Comparison of ENCODE assay signal across 8 mouse cellular contexts in the genomic region with DNA sequence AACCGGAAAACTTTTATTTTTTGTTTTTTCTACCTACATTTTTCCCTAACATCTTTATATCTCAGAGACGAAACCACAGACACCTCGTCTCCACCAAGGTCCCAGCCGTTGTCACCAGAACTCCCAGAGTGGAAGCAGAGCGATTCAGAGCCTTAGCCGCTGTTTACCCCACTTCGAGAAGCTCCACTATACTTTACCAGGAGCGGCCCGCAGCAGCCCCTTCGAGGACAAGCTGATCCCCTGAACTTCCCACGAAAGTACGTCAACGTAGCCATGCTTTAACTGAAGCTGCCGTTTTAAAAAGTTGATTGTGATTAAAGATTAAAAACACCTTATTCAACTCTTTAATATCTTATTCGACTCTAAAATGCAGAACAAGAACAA. TPM values are rescaled to one million over a fixed set of nuclear protein-coding genes. Genes with fewer than 3 reads are reported as not detected.
A peak's percentile ranks its signal among the peaks of the same experiment; 100 is the strongest.
DNase-seq lines count a peak whose midpoint lies in the region; ATAC-seq lines count a peak whose summit lies in the region.

No protein-coding gene starts in this region.

- peak overlapping the region; percentile 27 for H3K4me2 ChIP-seq in neural tube, embryonic 11.5 days (ENCODE audit: low read depth)
- H3K4me2 ChIP-seq in embryonic facial prominence, embryonic 11.5 days (ENCODE audit: low read depth, low read length) = no peak overlapping the region; the same call in 1 of the 2 replicates
- peak overlapping the region; percentile 45 for H3K4me2 ChIP-seq in intestine, embryonic 14.5 days (ENCODE audit: low read length)
- peak overlapping the region; percentile 51 for H3K4me2 ChIP-seq in midbrain, embryonic 15.5 days

- ATAC-seq in neural tube, embryonic 11.5 days (ENCODE audit: insufficient read depth, low FRiP score, low TSS enrichment) = peak; percentile 86
- peak; percentile 79 for ATAC-seq in embryonic facial prominence, embryonic 11.5 days (replicated peaks; ENCODE audit: insufficient number of reproducible peaks, low FRiP score, low TSS enrichment, low read depth)
- peak; percentile 88; the same call in 1 of the 2 replicates for ATAC-seq in intestine, embryonic 14.5 days (replicated peaks; ENCODE audit: low FRiP score, low TSS enrichment, low read depth)
- peak; percentile 91 for ATAC-seq in midbrain, embryonic 15.5 days (replicated peaks)

- no peaks in the 10 kb centered on the region for H3K27me3 ChIP-seq in neural tube, embryonic 11.5 days (ENCODE audit: control insufficient read depth, insufficient read depth, low read length)
- H3K27me3 ChIP-seq in embryonic facial prominence, embryonic 11.5 days (ENCODE audit: control insufficient read depth, insufficient read depth, low read length) = no peaks in the 10 kb centered on the region; the same call in 1 of the 2 replicates
- 0 out of 2 replicates have a peak, but pooled peaks cover 7% of the 10 kb centered on the region for H3K27me3 ChIP-seq in intestine, embryonic 14.5 days (replicated peaks; ENCODE audit: control insufficient read depth, insufficient read depth, low read length)
- peaks cover 3% of the 10 kb centered on the region; the same call in 1 of the 2 replicates for H3K27me3 ChIP-seq in midbrain, embryonic 15.5 days (replicated peaks)

- no peaks in the 10 kb centered on the region for H3K9me3 ChIP-seq in neural tube, embryonic 11.5 days (ENCODE audit: control insufficient read depth, low read length)
- H3K9me3 ChIP-seq in embryonic facial prominence, embryonic 11.5 days (replicated peaks; ENCODE audit: control insufficient read depth, low read length) = no peaks in the 10 kb centered on the region
- H3K9me3 ChIP-seq in intestine, embryonic 14.5 days (ENCODE audit: control insufficient read depth, low read length) = no peaks in the 10 kb centered on the region
- no peaks in the 10 kb centered on the region for H3K9me3 ChIP-seq in midbrain, embryonic 15.5 days

- no peaks in the 10 kb centered on the region for H3K36me3 ChIP-seq in neural tube, embryonic 11.5 days (ENCODE audit: control insufficient read depth, insufficient read depth, low read length)
- no peaks in the 10 kb centered on the region for H3K36me3 ChIP-seq in embryonic facial prominence, embryonic 11.5 days (replicated peaks; ENCODE audit: control insufficient read depth, insufficient read depth, low read depth, low read length)
- no peaks in the 10 kb centered on the region for H3K36me3 ChIP-seq in intestine, embryonic 14.5 days (ENCODE audit: control insufficient read depth, insufficient read depth, low read length)
- H3K36me3 ChIP-seq in midbrain, embryonic 15.5 days (replicated peaks) = no peaks in the 10 kb centered on the region

- H3K9ac ChIP-seq in neural tube, embryonic 11.5 days (ENCODE audit: low read length) = no peak overlapping the region
- H3K9ac ChIP-seq in embryonic facial prominence, embryonic 11.5 days (replicated peaks; ENCODE audit: low read length) = no peak overlapping the region
- 0 out of 2 replicates have a peak overlapping the region, but pooled peaks have one; percentile 41 for H3K9ac ChIP-seq in intestine, embryonic 14.5 days (ENCODE audit: low read length)
- no peak overlapping the region for H3K9ac ChIP-seq in midbrain, embryonic 15.5 days

- no peaks in the 10 kb centered on the region for H3K4me1 ChIP-seq in neural tube, embryonic 11.5 days (ENCODE audit: control insufficient read depth, insufficient read depth, low read length)
- H3K4me1 ChIP-seq in embryonic facial prominence, embryonic 11.5 days (ENCODE audit: control insufficient read depth, insufficient read depth, low read length) = no peaks in the 10 kb centered on the region
- H3K4me1 ChIP-seq in intestine, embryonic 14.5 days (replicated peaks; ENCODE audit: control insufficient read depth, insufficient read depth, low read length) = no peaks in the 10 kb centered on the region
- H3K4me1 ChIP-seq in midbrain, embryonic 15.5 days = no peaks in the 10 kb centered on the region

- peak overlapping the region; percentile 29 for H3K4me3 ChIP-seq in neural tube, embryonic 11.5 days (ENCODE audit: low read depth, low read length)
- H3K4me3 ChIP-seq in embryonic facial prominence, embryonic 11.5 days (ENCODE audit: low read depth, low read length) = peak overlapping the region; percentile 34
- H3K4me3 ChIP-seq in intestine, embryonic 14.5 days (ENCODE audit: low read depth, low read length) = peak overlapping the region; percentile 47
- H3K4me3 ChIP-seq in midbrain, embryonic 15.5 days = peak overlapping the region; percentile 45

- 28% methylated on average over 15 of the region's 15 CpGs for WGBS in neural tube, embryonic 11.5 days
- WGBS in embryonic facial prominence, embryonic 11.5 days = 29% methylated on average over 15 of the region's 15 CpGs
- 26% methylated on average over 15 of the region's 15 CpGs for WGBS in intestine, embryonic 14.5 days
- 32% methylated on average over 15 of the region's 15 CpGs for WGBS in midbrain, embryonic 15.5 days

- H3K27ac ChIP-seq in neural tube, embryonic 11.5 days (ENCODE audit: low read depth, low read length) = no peak overlapping the region
- no peak overlapping the region for H3K27ac ChIP-seq in embryonic facial prominence, embryonic 11.5 days (replicated peaks; ENCODE audit: low read depth, low read length)
- H3K27ac ChIP-seq in intestine, embryonic 14.5 days (ENCODE audit: low read depth) = peak overlapping the region; percentile 62
- H3K27ac ChIP-seq in midbrain, embryonic 15.5 days = no peak overlapping the region

- DNase-seq in neural tube, embryonic 11.5 days (ENCODE audit: low spot score) = no peak
- DNase-seq in neural tube, embryonic 10.5 days (ENCODE audit: extremely low spot score, low spot score) = no peak
- DNase-seq in embryonic facial prominence, embryonic 11.5 days (ENCODE audit: low spot score) = peak; percentile 40
- no peak for DNase-seq in intestine, embryonic 14.5 days (ENCODE audit: low spot score)
- DNase-seq in layer of hippocampus, adult 9-10 months (ENCODE audit: low spot score) = no peak
- no peak for DNase-seq in ovary, postnatal 14 days (ENCODE audit: low spot score)
- no peak for DNase-seq in cerebellum, adult 11 months

RNA-seq across cellular contexts. Expression of gene Rs1, which starts 1.6 kb away (rescaled TPM):
- polyA plus RNA-seq in neural tube, embryonic 11.5 days (2014; fragmentation: Nextera tagmentation; extraction: Ambion mirVana) = not detected in 2 replicates
- not detected in 2 replicates for polyA plus RNA-seq in embryonic facial prominence, embryonic 11.5 days (2014; fragmentation: Nextera tagmentation; extraction: Ambion mirVana)
- polyA plus RNA-seq in intestine, embryonic 14.5 days (2014; fragmentation: Nextera tagmentation; extraction: Ambion mirVana) = 0.11 and 0.12 TPM in 2 replicates
- polyA plus RNA-seq in midbrain, embryonic 15.5 days (2015; fragmentation: Nextera tagmentation; extraction: Ambion mirVana) = 0.06 and 0.17 TPM in 2 replicates

RNA-seq across cellular contexts. Expression of gene Ppef1, which starts 30.7 kb away (rescaled TPM):
- 0.41 and 0.53 TPM in 2 replicates for polyA plus RNA-seq in neural tube, embryonic 11.5 days (2014; fragmentation: Nextera tagmentation; extraction: Ambion mirVana)
- 0.20 and 0.29 TPM in 2 replicates for polyA plus RNA-seq in embryonic facial prominence, embryonic 11.5 days (2014; fragmentation: Nextera tagmentation; extraction: Ambion mirVana)
- polyA plus RNA-seq in intestine, embryonic 14.5 days (2014; fragmentation: Nextera tagmentation; extraction: Ambion mirVana) = not detected in 2 replicates
- polyA plus RNA-seq in midbrain, embryonic 15.5 days (2015; fragmentation: Nextera tagmentation; extraction: Ambion mirVana) = 0.24 and 0.34 TPM in 2 replicates
